Mouse (Mus musculus) neural tube, embryonic 15.5 days (tissue): Measurements from ENCODE around the gene Lmntd2. TPM values are rescaled to one million over a fixed set of nuclear protein-coding genes. Genes with fewer than 3 reads are reported as not detected.

Source experiments
- ATAC-seq: fragments of 200-750 bp; cut with Nextera tagmentation; 2 replicates; pipeline ENCODE4 v1.8.0; 2017; ENCODE audit warnings: mild to moderate bottlenecking, moderate TSS enrichment, moderate library complexity; ENCODE audit not compliant: low FRiP score
- H3K27ac ChIP-seq: fragments of 300-500 bp; sonication (generic); replicated peaks from 2 replicates; pipeline ENCODE4 v1.5.1; 2015; ENCODE audit warnings: mild to moderate bottlenecking, inconsistent platforms
- H3K27me3 ChIP-seq: fragments of 300-500 bp; sonication (generic); replicated peaks from 2 replicates; pipeline ENCODE4 v1.6.1; 2015; ENCODE audit warnings: inconsistent platforms
- H3K36me3 ChIP-seq: fragments of 300-500 bp; sonication (generic); 2 replicates; pipeline ENCODE4 v1.6.1; 2015; ENCODE audit warnings: inconsistent platforms
- H3K4me1 ChIP-seq: fragments of 300-500 bp; sonication (generic); 2 replicates; pipeline ENCODE4 v1.6.1; 2015; ENCODE audit warnings: inconsistent platforms
- H3K4me2 ChIP-seq: fragments of 300-500 bp; sonication (generic); 2 replicates; pipeline ENCODE4 v1.6.1; 2015; ENCODE audit warnings: inconsistent platforms, mild to moderate bottlenecking, moderate library complexity
- H3K4me3 ChIP-seq: fragments of 300-500 bp; sonication (generic); replicated peaks from 2 replicates; pipeline ENCODE4 v1.5.1; 2015; ENCODE audit warnings: mild to moderate bottlenecking, inconsistent platforms
- H3K9ac ChIP-seq: fragments of 300-500 bp; sonication (generic); replicated peaks from 2 replicates; pipeline ENCODE4 v1.6.1; 2015; ENCODE audit warnings: mild to moderate bottlenecking, inconsistent platforms
- H3K9me3 ChIP-seq: fragments of 300-500 bp; sonication (generic); replicated peaks from 2 replicates; pipeline ENCODE4 v1.6.1; 2016; ENCODE audit warnings: inconsistent platforms
- WGBS: fragments of 180-500 bp; shearing (Covaris S2); methylation state at CpG from one replicate; pipeline ENCODE4 v1.1.7; 2015; ENCODE audit warnings: mixed read lengths; 5-methylcytosine and 5-hydroxymethylcytosine counted together
- polyA plus RNA-seq: library from polyadenylated mRNA; unstranded; fragments of >200 nt; fragmentation: Nextera tagmentation; extraction: Ambion mirVana; gene quantifications from 2 replicates; pipeline ENCODE4 v1.2.1, GENCODE M21; 2015

The Lmntd2 gene
- polyA plus RNA-seq, 1 experiment from 2014 or later = 0.35 TPM

DNA sequence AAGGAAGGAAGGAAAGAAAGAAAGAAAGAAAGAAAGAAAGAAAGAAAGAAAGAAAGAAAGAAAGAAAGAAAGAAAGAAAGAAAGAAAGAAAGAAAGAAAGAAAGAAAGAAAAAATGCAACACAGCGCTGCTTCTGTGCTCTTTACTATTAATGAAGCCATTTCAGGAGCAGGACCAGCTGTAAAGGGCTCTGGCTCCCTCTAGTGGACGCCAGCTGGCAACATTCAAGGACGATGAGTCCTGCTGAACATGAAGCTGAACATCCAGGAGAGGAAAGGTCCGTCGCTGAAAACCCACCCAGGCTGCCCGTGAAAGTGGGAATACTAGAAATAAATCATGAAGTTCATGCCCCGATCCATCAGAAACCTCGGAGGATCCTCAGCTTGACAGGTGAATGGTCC is 37.7 kb downstream of the Lmntd2 start:
- peak overlapping the region; percentile 6; the same call in 1 of the 2 replicates for H3K4me2 ChIP-seq
- H3K4me3 ChIP-seq = no peak overlapping the region

GRCm38 (mm10) chr7:141175068-141175467 is 38.8 kb downstream of the Lmntd2 start:
- peaks cover 13% of the 10 kb centered on the region for H3K4me1 ChIP-seq

More for the DNA sequence above, 37.7 kb downstream of the Lmntd2 start:
- H3K9ac ChIP-seq = no peak overlapping the region
- peaks cover 13% of the 10 kb centered on the region for H3K4me1 ChIP-seq
- no peaks in the 10 kb centered on the region for H3K9me3 ChIP-seq
- H3K36me3 ChIP-seq = no peaks in the 10 kb centered on the region
- ATAC-seq = no peak
- no peaks in the 10 kb centered on the region for H3K27me3 ChIP-seq
- H3K27ac ChIP-seq = no peak overlapping the region
- WGBS = 2% methylated on average over 8 of the region's 8 CpGs

DNA sequence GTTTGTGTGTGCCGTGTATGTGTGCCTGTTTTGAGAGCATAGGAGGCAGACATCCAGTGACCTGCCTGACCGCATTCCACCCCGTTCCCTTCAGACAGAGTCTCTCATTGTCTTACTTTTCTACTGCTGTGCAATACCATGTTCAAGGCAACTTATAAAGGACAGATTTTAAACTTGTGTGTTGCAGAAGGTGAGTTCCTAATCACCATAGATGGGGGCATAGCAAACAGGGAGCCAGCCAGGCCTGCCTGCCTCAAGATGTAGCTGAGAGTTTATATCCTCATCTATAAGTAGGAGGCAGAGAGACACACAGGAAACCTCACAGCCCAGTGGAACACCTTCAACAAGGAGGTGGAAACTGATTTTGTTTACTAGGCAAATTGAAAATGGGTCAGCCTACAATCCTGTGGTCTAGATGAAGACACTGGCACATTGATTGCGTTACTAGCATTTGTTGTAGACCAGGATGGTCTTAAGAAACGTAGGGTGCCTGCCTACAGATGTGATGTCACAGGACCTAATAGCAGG is 40.5 kb downstream of the Lmntd2 start:
- 84% methylated on average over 5 of the region's 5 CpGs for WGBS
- Histone ChIP-seq H3K9ac (peak overlapping the region; percentile 59), H3K27ac (peak overlapping the region; percentile 96)

More at GRCm38 (mm10) chr7:141175068-141175467, 38.8 kb downstream of the Lmntd2 start:
- no peak for ATAC-seq
- Histone ChIP-seq H3K4me3 (no peak overlapping the region), H3K27me3 (no peaks in the 10 kb centered on the region), H3K36me3 (no peaks in the 10 kb centered on the region), H3K4me2 (no peak overlapping the region), H3K9me3 (no peaks in the 10 kb centered on the region), H3K27ac (no peak overlapping the region), H3K9ac (no peak overlapping the region)
- WGBS = 91% methylated on average over 4 of the region's 4 CpGs

GRCm38 (mm10) chr7:141172116-141173006 is 41.5 kb downstream of the Lmntd2 start, which contains the start of gene Rnh1:
Gene Rnh1 (minus strand): TSS chr7:141172857.
- H3K27ac ChIP-seq = peak within 1 kb of the TSS; percentile 96
- no peaks in the 10 kb centered on the region for H3K9me3 ChIP-seq
- H3K36me3 ChIP-seq = no peaks in the 10 kb centered on the region
- peaks cover 29% of the 10 kb centered on the region for H3K4me1 ChIP-seq
- peak within 1 kb of the TSS; percentile 59 for H3K9ac ChIP-seq
- peak within 1 kb of the TSS; percentile 83 for H3K4me2 ChIP-seq
- 2% methylated on average over 55 of the region's 55 CpGs for WGBS
- ATAC-seq = peak; percentile 98
- no peaks in the 10 kb centered on the region for H3K27me3 ChIP-seq
- peak within 1 kb of the TSS; percentile 55 for H3K4me3 ChIP-seq

More for the DNA sequence above, 40.5 kb downstream of the Lmntd2 start:
- H3K36me3 ChIP-seq = no peaks in the 10 kb centered on the region
- H3K4me1 ChIP-seq = peaks cover 20% of the 10 kb centered on the region
- no peaks in the 10 kb centered on the region for H3K9me3 ChIP-seq
- H3K4me2 ChIP-seq = peak overlapping the region; percentile 83
- ATAC-seq = no peak
- H3K27me3 ChIP-seq = no peaks in the 10 kb centered on the region
- peak overlapping the region; percentile 55 for H3K4me3 ChIP-seq

DNA sequence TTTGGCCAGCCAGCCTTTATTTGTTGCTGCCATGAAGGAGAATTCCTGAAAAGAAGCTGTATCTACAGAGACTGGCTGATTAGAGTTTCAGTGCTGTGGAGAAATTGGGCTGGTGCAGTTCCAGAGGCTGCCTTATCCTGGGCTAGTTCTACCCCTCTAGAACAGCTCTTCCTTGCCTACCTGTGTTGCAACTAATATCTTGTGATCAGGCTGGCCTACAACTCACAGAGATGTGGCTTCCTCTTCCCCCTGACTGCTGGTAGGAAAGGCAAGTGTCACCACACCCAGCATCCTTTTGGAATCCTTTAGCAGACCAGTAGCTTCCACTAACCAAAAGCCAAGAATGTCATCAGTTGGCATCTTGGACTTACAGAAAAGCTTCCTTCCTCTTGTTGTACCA is 44.0 kb downstream of the Lmntd2 start:
- H3K9me3 ChIP-seq = no peaks in the 10 kb centered on the region
- H3K36me3 ChIP-seq = peaks cover 7% of the 10 kb centered on the region; the same call in 1 of the 2 replicates
- ATAC-seq = no peak
- H3K27ac ChIP-seq = no peak overlapping the region
- peaks cover 26% of the 10 kb centered on the region for H3K4me1 ChIP-seq
- H3K4me3 ChIP-seq = no peak overlapping the region
- H3K27me3 ChIP-seq = no peaks in the 10 kb centered on the region
- no peak overlapping the region for H3K4me2 ChIP-seq
- H3K9ac ChIP-seq = 0 out of 2 replicates have a peak overlapping the region, but pooled peaks have one; percentile 2

DNA sequence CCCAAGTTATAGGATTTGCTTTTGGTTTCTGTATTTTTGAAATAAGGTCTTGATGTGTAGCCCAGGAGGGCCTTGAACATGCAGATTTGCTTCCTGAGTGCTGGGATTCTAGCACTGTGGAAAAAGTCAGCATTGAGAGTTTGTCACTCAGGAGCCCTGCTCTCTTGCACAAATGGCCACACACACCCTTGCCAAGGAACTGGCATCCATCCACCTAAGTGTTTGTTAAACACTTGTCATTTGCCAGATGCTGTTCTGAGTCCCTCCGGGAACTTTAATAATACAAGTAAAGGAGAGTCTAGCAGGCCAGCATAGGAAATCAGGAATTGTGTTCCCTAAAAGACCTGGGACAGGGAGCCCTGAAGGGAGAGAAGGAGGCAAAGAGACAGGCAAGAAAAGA is 44.6 kb downstream of the Lmntd2 start:
- H3K27ac ChIP-seq = no peak overlapping the region; the same call in 1 of the 2 replicates
- WGBS = 68% methylated on average over 1 of the region's 1 CpGs
- peaks cover 26% of the 10 kb centered on the region for H3K4me1 ChIP-seq
- H3K36me3 ChIP-seq = peaks cover 7% of the 10 kb centered on the region; the same call in 1 of the 2 replicates
- H3K9ac ChIP-seq = 0 out of 2 replicates have a peak overlapping the region, but pooled peaks have one; percentile 2
- no peak overlapping the region for H3K4me2 ChIP-seq
- ATAC-seq = no peak
- no peaks in the 10 kb centered on the region for H3K9me3 ChIP-seq
- H3K4me3 ChIP-seq = no peak overlapping the region
- no peaks in the 10 kb centered on the region for H3K27me3 ChIP-seq

- Histone ChIP-seq H3K36me3 (peaks cover 10% of the 10 kb centered on the region; the same call in 1 of the 2 replicates), H3K4me2 (peak overlapping the region; percentile 54), H3K27ac (0 out of 2 replicates have a peak overlapping the region, but pooled peaks have one; percentile 4), H3K9me3 (no peaks in the 10 kb centered on the region), H3K9ac (peak overlapping the region; percentile 47), H3K4me3 (peak overlapping the region; percentile 37), H3K4me1 (peaks cover 25% of the 10 kb centered on the region), H3K27me3 (no peaks in the 10 kb centered on the region)
- 6% methylated on average over 22 of the region's 22 CpGs for WGBS
- ATAC-seq = no peak
Observed at GRCm38 (mm10) chr7:141168518-141168953, 45.3 kb downstream of the Lmntd2 start.

DNA sequence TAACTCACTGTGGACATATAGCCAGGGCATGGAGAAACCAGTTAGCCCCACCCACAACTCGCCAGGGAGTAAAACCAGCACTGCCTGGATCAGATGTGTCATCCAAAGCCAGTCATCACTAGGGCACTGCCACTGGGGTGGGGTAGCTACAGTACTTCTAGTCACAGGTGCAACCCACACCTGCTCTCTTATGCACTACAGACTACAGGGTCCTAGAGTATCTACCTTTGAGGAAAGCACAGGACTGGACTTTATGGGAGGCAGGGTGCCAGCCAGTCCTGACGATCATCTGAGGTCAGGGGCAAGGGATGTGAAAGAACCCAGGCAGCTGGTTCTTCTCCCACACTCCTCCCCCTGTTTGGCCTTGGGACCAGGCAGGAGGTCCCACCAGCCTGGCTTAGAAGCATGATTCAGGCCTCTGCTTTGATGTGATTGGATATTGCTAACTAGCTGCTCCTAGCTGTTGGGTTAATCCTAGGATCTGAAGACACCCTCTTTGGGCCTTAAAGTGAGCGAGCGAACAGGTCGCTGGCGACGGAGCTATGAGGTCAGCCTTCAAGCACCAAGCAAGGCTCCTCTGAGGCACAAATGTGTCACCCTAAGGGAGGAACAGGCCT is 45.9 kb downstream of the Lmntd2 start:
- ATAC-seq = no peak
- no peaks in the 10 kb centered on the region for H3K27me3 ChIP-seq
- peaks cover 20% of the 10 kb centered on the region for H3K4me1 ChIP-seq
- H3K9me3 ChIP-seq = no peaks in the 10 kb centered on the region
- 0 out of 2 replicates have a peak overlapping the region, but pooled peaks have one; percentile 4 for H3K27ac ChIP-seq
- H3K36me3 ChIP-seq = peaks cover 13% of the 10 kb centered on the region
- 17% methylated on average over 7 of the region's 7 CpGs for WGBS
- H3K9ac ChIP-seq = peak overlapping the region; percentile 47
- H3K4me2 ChIP-seq = peak overlapping the region; percentile 54
- H3K4me3 ChIP-seq = peak overlapping the region; percentile 37

GRCm38 (mm10) chr7:141164850-141165249 is 49.0 kb downstream of the Lmntd2 start:
- H3K9me3 ChIP-seq = no peaks in the 10 kb centered on the region
- no peaks in the 10 kb centered on the region for H3K27me3 ChIP-seq
- H3K36me3 ChIP-seq = peaks cover 37% of the 10 kb centered on the region
- ATAC-seq = no peak
- H3K4me1 ChIP-seq = peaks cover 15% of the 10 kb centered on the region
- H3K4me2 ChIP-seq = no peak overlapping the region
- H3K9ac ChIP-seq = no peak overlapping the region
- no peak overlapping the region for H3K4me3 ChIP-seq
- 90% methylated on average over 6 of the region's 6 CpGs for WGBS
- no peak overlapping the region for H3K27ac ChIP-seq

- Histone ChIP-seq H3K4me3 (no peak overlapping the region), H3K9ac (no peak overlapping the region), H3K36me3 (peaks cover 39% of the 10 kb centered on the region), H3K27me3 (no peaks in the 10 kb centered on the region), H3K9me3 (no peaks in the 10 kb centered on the region), H3K27ac (no peak overlapping the region), H3K4me1 (peaks cover 15% of the 10 kb centered on the region), H3K4me2 (no peak overlapping the region)
- ATAC-seq = no peak
- 93% methylated on average over 7 of the region's 7 CpGs for WGBS
Observed at GRCm38 (mm10) chr7:141164397-141164796, 49.5 kb downstream of the Lmntd2 start.
